Mouse (Mus musculus) granulocyte monocyte progenitor cell, adult 5-6 weeks (primary cell): ENCODE measurements around the gene Castor1. TPM values are rescaled to one million over a fixed set of nuclear protein-coding genes. Genes with fewer than 3 reads are reported as not detected.

Experiments used
- ATAC-seq: replicated peaks from 2 replicates; pipeline ENCODE4 v1.8.0; 2016; ENCODE audit warnings: mild to moderate bottlenecking, moderate TSS enrichment, inconsistent platforms; ENCODE audit not compliant: poor library complexity, severe bottlenecking
- total RNA-seq, 2 experiments: library from RNA; stranded (forward) in 1 of 2; stranded (reverse) in 1 of 2; fragments of 200-712, 200-1000 nt in 1 of 2; fragments of >200 nt in 1 of 2; fragmentation: Nextera tagmentation in 1 of 2; gene quantifications; 2 replicates each; pipeline ENCODE4 v1.2.3; 2014 to 2017

Gene Castor1
- total RNA-seq, 2 experiments from 2014 or later = 0.10 TPM; not detected in 1

DNA sequence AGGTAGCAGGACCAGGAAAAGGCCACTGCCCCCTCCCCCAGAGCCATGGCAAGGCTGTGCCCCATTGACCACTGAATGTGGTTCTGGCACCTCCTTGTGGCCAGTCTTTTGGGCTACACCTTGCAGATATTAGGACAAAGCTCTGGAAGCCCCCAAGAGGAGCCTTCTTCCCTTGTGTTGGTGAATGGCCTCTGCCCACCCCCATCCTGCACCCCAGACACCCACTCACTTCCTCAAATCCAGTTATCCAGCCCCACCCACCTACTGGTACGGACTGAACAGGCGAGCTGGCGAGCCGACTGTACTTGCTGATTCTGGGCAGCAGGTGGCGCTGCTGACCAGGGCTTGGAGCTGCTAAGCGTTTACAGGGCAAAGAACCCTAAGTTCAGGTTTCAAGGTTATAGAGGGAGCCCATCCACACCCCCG, 40.6 kb downstream of the Castor1 start:
- peak; percentile 77 for ATAC-seq

DNA sequence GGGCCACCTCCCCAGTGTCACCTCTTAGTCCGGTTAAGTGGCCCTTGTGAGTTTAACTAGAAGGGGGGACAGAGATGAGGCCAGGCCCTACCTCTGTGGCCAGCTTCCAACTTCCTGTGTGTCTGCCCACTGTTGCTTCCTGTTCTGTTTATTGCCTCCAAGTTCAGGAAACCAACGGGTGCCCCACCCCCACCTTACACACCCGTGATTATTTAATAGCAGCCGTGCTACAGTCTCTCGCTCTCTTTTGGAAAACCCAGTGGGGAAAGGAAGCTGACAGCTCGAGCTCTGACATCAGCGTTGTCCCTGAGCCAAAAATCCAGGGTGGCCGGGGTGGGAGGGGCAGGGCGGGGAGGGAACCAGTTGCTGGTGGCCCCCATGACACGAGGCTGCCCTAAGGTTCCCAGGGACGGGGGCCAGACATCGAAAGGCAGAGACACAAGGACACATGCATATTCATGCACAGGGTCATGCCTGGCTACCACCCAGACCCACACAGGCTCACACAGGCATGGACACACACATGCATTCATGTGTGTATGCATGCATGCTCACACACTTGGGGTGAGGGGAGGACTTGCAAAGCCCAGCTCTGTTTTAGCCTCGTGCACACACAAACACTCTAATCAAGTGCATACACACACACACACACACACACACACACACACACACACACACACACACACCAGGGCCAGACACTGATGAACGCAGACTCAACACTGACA, 42.6 kb downstream of the Castor1 start:
- ATAC-seq = peak; percentile 40

DNA sequence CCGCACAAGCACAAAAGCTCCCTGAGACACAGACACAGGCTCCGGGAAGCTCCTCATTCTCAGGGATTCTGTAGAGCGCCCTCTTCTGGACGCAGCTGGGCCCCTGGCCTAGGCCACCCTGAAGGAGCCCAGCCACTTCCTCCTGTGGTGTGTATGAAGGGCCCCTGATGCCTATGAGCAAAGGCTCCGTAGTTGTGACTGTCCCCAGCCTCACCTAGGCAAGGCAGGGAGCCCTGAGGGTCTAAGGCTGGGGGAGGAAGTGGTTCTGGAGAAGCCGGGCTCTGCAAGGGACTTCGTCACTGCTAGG, 43.1 kb downstream of the Castor1 start:
- peak; percentile 58 for ATAC-seq

DNA sequence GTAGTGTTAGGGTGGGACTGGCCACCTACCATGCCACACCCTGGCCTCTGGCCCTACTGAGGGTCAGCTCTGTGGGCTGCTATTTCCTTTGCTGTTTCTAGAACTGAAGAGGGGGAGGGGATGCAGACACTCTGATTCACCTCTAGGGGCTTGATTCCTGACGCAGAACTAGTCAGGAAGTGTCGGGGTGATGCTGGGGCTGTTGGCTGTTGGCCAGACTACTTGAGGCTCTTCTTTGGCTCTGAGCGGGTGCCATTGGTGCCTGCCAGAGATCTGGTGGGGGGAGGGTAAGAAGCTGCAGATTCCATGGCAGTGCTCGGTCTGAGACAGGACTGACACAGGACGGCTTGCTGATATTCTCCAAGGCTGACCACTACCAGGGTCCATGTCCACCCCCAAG, 43.9 kb downstream of the Castor1 start:
- ATAC-seq = no peak

DNA sequence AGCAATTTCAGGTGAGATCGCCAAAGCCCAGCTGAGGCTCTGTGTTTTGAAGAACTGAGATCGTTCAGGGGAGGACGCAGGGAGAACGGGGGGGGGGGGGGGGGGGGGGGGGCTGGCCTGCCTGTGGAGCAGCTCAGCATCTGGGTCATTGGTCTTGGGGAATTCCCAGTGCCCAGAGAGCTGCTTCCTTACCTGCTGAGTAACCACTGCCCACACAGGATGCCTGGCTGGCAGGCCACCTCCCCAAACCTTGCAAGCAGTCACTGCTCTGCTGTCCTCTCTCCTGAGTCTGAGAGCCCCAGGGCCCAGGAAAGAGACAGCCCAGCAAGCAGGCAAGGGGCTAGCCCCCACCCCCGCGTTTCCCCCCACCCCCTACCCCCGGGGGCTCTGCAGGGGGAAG, 44.8 kb downstream of the Castor1 start:
- no peak for ATAC-seq

DNA sequence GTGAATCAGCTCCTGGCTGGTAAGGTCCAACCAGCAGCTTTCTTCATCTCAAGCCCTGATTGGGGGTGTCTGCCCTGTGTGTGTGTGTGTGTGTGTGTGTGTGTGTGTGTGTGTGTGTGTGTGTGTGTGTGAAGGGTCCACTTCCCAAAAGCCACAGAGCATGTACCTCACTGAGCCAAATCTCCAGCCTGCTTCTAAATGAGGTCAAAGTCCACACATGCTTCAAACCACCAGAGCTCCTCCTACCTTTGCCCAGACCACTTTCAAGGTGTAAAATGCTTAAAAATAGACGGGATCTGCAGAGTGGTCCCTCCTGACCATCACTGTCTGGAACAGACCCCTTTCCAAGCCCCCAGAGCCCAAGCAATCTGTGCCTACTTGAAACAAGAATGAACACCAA, 45.3 kb downstream of the Castor1 start:
- no peak for ATAC-seq

DNA sequence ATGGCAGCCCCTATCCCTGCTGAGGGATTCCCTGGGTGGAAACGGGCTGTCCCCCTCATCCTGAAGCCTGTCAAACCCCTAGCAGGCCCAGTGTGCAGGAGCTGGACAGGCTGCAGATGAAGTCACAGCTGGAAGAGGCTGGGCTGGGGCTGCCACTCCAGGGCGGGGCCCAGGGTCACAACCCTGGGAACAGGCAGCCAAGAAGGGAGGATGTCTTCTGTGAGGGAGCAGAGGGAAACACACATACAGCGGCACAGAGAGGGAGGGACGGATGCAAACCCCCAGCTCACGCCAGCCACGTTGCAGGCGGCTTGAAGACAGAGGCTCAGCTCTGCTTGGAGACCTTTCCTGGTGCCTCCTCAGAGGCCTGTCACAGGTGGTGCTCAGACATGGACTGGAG, 46.0 kb downstream of the Castor1 start:
- no peak for ATAC-seq

DNA sequence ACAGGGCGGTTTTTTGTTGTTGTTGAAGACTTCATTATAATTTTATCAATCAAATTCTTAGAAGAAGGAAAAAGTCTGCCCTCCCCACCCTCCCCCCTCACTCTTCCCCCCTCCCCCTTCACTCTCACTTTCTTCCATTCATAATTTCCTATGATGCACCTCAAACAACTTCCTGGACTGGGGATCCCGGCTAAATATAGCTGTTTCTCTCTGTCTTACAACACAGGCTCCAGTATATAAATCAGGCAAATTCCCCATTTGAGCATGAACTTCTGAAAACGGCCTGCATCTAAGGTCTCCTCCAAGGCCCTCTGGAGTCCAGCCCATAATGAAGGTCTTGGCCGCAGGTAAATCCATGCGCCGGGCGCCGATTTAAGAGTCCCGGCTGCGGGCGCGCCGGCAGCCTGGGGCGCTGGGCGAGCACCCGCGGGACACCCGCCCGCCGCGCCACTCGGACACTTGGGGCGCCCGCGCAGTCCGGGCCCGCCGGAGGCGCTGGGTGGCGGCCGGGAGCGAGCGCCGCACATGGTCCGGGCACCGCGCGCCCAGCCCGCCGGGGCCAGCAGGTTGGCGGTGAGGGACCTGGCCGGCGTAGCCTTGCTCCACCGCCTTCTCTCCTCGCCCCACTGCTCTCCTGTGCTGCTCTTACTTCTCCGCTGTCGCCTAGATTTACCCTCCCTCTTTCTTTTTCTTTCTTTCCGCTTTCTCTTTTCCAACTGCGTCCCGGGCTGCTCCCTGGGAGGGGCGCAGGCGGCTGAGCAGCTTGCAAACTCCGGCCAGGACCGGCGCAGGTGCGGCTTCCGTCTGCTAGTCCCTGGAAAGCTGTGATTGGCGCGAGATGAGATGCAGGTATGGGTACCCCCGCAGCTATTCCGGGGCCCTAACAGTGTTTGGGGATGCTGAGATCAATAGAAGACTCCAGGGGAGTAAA, 48.5 kb downstream of the Castor1 start:
- peak; percentile 23 for ATAC-seq

DNA sequence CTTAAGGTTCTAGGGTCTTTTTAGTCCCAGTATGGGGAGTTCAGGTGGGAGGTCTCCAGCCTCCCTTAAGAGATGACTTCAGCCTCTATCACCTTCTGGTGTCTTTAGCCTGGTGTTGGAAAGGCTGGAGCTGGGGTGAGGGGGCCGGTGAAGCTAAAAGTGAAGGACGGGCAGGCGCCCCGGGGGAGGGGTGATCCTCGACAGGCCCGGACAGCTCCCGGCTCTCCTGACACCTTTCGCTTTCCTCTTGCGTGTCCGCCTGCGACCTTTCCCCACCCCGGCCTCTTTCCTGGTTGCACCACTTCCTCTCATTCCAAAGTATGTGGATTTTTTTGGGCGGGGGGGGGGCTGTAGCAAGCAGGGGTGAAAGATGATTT, 49.2 kb downstream of the Castor1 start:
- ATAC-seq = no peak

DNA sequence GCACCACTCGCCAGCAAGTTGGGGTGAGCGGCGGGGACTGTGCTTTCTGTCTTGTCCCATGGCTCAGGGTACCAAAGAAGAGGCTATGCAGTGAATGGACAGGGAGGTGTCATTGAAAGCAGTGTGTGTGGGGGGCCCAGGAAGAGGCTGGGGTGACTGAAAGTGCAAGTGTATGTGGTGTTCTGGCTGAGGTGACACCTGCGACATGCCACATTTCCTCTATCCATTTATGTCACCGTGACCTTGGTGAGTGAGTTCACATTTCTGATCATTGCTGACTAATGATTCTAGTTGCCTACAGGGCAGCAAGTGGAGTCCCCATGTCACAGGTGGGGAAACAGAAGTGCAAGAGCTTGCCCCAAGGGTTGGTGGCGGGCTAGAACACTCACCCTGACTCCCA, 50.5 kb downstream of the Castor1 start:
- no peak for ATAC-seq

DNA sequence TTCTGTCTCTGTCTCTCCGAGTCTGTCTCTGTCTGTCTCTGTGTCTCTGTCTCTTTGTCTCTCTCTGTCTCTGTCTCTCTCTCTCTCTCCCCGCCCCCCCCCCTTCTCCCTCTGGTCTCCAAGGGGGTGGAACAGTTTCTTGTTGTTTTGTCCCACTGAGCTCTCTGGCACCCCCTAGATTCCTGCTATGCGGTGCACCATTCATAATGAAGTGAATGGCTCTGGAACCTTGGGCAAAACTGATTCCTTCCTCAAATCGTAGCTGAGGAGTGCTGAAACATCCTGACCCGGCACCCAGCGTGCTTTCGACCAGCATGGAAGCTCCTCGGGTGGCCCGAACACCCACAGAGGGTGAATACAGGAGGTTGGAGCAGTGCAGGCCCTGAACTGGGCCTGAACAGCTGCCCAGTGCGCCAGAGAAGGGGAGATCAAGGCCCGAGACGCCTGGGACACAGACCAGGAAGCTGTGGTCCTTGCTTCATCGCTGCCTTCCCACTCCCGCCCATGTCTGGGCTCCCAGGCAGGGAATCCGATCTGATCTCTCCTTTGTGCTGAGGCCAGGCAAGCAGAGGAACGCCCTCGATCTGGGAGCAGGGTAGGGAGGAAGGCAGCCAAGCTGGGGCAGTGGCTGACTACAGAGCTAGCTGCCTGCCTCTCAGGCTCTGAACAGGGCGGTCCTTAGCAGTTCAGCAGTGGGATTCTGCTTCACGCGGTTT, 52.9 kb downstream of the Castor1 start:
- ATAC-seq = peak; percentile 68

DNA sequence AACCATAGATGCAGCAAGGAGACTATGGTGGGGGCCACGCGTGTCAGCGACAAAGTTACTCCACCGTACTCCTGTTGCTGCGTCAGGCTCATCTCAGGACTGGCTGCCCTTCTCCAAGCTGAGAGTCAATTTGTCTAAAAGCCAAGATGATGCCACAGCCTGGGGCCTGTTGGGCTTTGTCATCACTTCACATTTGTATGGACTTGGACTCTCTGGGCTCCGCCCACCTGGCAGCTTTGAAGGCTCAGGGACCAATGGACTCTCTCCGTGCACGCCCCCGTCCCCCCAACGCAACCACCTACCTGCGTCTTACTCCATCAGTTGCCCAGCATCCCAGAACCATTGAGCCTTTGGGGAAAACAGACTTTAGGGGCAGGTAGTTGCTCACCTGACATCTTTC, 53.5 kb downstream of the Castor1 start:
- ATAC-seq = no peak

Other genes starting within 250 kb of the Castor1 start
- not detected in 2 replicates for gene 4930556J24Rik, start 241.4 kb upstream of the Castor1 start, total RNA-seq (2014; fragmentation: Nextera tagmentation)
- gene 4930556J24Rik, start 241.4 kb upstream of the Castor1 start, total RNA-seq (2017) = not detected in 2 replicates
- gene Gal3st1, start 234.6 kb upstream of the Castor1 start, total RNA-seq (2014; fragmentation: Nextera tagmentation) = 0.21 and 1.3 TPM in 2 replicates
- 0.62 and 1.0 TPM in 2 replicates for gene Gal3st1, start 234.6 kb upstream of the Castor1 start, total RNA-seq (2017)
- not detected in 2 replicates for gene Sec14l4, start 186.8 kb upstream of the Castor1 start, total RNA-seq (2014; fragmentation: Nextera tagmentation)
- gene Sec14l4, start 186.8 kb upstream of the Castor1 start, total RNA-seq (2017) = not detected in 2 replicates
- gene Sec14l3, start 153.4 kb upstream of the Castor1 start, total RNA-seq (2014; fragmentation: Nextera tagmentation) = not detected in 2 replicates
- gene Sec14l3, start 153.4 kb upstream of the Castor1 start, total RNA-seq (2017) = not detected in 2 replicates
- gene Mtfp1, start 122.8 kb upstream of the Castor1 start, total RNA-seq (2014; fragmentation: Nextera tagmentation) = 9.9 and 11.1 TPM in 2 replicates
- 8.7 and 13.3 TPM in 2 replicates for gene Mtfp1, start 122.8 kb upstream of the Castor1 start, total RNA-seq (2017)
- gene Sec14l2, start 94.8 kb upstream of the Castor1 start, total RNA-seq (2014; fragmentation: Nextera tagmentation) = not detected in 2 replicates
- gene Sec14l2, start 94.8 kb upstream of the Castor1 start, total RNA-seq (2017) = not detected in 2 replicates
- gene Rnf215, start 83.0 kb upstream of the Castor1 start, total RNA-seq (2014; fragmentation: Nextera tagmentation) = 10.5 and 13.1 TPM in 2 replicates
- 6.6 and 7.8 TPM in 2 replicates for gene Rnf215, start 83.0 kb upstream of the Castor1 start, total RNA-seq (2017)
- 0.28 and 0.73 TPM in 2 replicates for gene Ccdc157, start 57.9 kb upstream of the Castor1 start, total RNA-seq (2014; fragmentation: Nextera tagmentation)
- 0.21 and 0.69 TPM in 2 replicates for gene Ccdc157, start 57.9 kb upstream of the Castor1 start, total RNA-seq (2017)
- gene Sf3a1, start 57.9 kb upstream of the Castor1 start, total RNA-seq (2014; fragmentation: Nextera tagmentation) = 65.9 and 92.2 TPM in 2 replicates
- 31.2 and 35.6 TPM in 2 replicates for gene Sf3a1, start 57.9 kb upstream of the Castor1 start, total RNA-seq (2017)
- 2.9 and 5.2 TPM in 2 replicates for gene Tbc1d10a, start 31.4 kb upstream of the Castor1 start, total RNA-seq (2014; fragmentation: Nextera tagmentation)
- 5.4 and 9.7 TPM in 2 replicates for gene Tbc1d10a, start 31.4 kb upstream of the Castor1 start, total RNA-seq (2017)
- 6.4 and 10.8 TPM in 2 replicates for gene Osm, start 18.2 kb downstream of the Castor1 start, total RNA-seq (2014; fragmentation: Nextera tagmentation)
- 16.6 and 18.9 TPM in 2 replicates for gene Osm, start 18.2 kb downstream of the Castor1 start, total RNA-seq (2017)
- 0.38 and 0.56 TPM in 2 replicates for gene Lif, start 39.3 kb downstream of the Castor1 start, total RNA-seq (2014; fragmentation: Nextera tagmentation)
- gene Lif, start 39.3 kb downstream of the Castor1 start, total RNA-seq (2017) = 0.86 and 1.2 TPM in 2 replicates
- 1.3 and 2.7 TPM in 2 replicates for gene Hormad2, start 222.9 kb downstream of the Castor1 start, total RNA-seq (2014; fragmentation: Nextera tagmentation)
- 0.52 TPM in 1 of 2 replicates, not detected in the other for gene Hormad2, start 222.9 kb downstream of the Castor1 start, total RNA-seq (2017)